In genomic region chr9:21948790-21949189, GRCm38 (mm10) we compare ENCODE assay signal across 18 mouse cellular contexts. TPM values are rescaled to one million over a fixed set of nuclear protein-coding genes. Genes with fewer than 3 reads are reported as not detected.
"Had no signal": no experiment of that assay in that cellular context is flagged by ENCODE, and none has a peak within 500 bp of the region (broad histone marks: within the 10 kb centered on the region; RNA-seq: fewer than 3 reads in every experiment).

No protein-coding gene starts in this region.

- H3K4me3 ChIP-seq: intestine, embryonic 15.5 days; kidney, embryonic 15.5 days; liver, embryonic 13.5 days; midbrain, embryonic 12.5 days had no signal

- DNase-seq: kidney, adult 11 months; kidney, adult 8-10 months; kidney, postnatal 14 days; kidney, postnatal 4 days; liver, embryonic 13.5 days; lung, adult 2 months; lung, postnatal 14 days; lung, postnatal 4 days; thymus, adult 2 months; thymus, postnatal 14 days; thymus, postnatal 4 days had no signal

- H3K27ac ChIP-seq: intestine, embryonic 15.5 days; kidney, embryonic 15.5 days; liver, embryonic 13.5 days; midbrain, embryonic 12.5 days; stomach, postnatal 0 days had no signal

- ATAC-seq: intestine, embryonic 15.5 days; midbrain, embryonic 16.5 days had no signal

RNA-seq across cellular contexts. Expression of gene Plppr2, which starts 12.0 kb away (rescaled TPM):
- total RNA-seq: megakaryocyte-erythroid progenitor cell, adult 5-6 weeks; monocyte, adult 5-6 weeks had no signal

RNA-seq across cellular contexts. Expression of gene Epor, which starts 14.5 kb away (rescaled TPM):
- total RNA-seq: monocyte, adult 5-6 weeks had no signal

RNA-seq across cellular contexts. Expression of gene Ccdc159, which starts 21.5 kb away (rescaled TPM):
- total RNA-seq: megakaryocyte-erythroid progenitor cell, adult 5-6 weeks; monocyte, adult 5-6 weeks had no signal
